Mouse (Mus musculus): ENCODE measurements around the gene Gnai3. TPM values are rescaled to one million over a fixed set of nuclear protein-coding genes. Genes with fewer than 3 reads are reported as not detected.

The Gnai3 gene
- 100 to 1,000 TPM; 166 to 167 TPM for polyA plus RNA-seq (2017; shearing (Covaris generic))

DNA sequence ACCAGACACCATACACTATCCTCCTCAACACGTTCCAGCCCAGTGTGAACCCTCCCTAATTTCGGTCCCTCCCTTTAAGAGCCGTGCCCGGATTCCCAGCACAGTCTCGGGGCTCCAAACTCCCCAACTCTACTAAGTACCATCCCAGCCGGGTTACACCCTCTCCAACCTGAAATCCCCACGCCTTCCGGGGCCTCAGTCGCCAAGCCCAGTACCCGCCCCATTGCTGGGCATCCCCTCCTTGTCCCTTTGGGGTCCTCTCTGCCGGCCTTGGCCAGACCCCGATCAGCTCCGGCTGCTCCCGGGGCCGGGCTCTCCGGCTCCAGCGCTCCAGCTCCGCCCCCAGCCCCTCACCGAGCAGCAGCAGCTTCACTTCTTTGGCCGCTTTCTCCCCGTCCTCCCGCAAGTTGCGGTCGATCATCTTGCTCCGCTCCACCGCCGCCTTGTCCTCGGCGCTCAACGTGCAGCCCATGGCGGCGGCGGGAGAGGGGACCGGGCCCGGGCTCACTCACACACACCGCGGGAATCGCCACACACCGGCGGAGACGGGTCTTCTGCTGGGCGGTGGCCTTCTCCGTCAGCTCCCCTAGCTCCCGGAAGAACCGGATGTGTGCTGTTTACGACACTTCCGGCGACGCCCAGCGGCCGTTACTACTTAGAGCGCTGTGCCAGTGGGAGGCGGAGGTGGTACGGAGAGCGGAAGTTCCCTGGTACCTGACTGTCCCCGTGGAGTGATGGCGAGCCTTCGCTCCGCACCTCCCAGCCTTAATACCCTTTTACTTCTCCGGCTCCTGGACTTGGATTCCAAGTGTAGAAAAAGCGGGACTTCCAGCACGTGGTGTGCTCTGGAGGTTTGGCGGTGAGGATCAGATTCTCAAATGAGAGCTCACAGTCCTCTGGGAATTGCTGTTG, at the start of gene Gnai3:
TSS of gene Gnai3 (minus strand) at position 613 of the 912 bp plus-strand sequence.

DNA sequence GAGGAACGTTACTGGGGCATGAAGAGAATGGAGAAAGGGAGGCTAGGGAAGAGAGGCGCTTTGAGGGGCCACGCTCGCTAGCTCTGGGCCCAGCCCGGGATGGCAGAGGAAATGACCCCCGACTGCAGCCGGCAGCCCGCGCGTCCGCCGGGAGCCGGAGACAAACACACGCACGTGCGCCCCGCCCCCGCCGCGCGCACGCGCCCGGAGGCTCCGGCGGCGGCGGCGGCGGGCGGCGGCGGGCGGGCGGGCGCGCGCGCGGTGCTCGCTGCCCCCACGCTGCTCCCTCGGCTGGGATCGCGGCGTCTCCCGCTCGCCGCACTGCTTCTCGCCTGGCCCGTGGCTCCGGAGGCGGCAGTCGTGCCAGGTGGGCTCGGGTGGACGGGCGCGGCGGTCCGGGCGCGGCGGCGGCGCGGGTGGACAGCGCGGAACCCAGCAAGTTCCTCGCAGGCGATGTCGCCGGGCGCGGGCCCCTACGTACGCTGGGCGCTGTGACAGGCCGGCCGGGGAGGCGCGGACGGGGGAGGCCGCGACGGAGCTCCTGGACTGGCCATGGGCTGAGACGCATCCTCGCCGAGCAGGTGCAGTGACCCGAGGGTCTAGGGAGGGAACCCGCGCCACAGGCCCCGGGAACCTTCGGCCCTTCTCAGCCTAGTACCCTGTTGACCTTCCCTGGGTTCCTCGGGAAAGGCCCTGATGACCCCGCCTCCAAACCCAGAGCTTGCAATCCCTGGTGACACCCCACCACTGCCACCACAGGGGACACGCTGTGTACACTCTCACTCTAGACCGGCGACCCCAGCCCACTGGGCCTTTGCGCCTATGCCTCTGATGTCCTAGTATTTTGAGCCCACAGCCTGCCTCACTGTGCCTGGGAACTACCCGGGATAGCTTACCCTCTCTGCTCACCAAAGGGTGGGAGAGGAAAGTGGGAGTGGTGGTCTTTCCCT, 40.4 kb upstream of the Gnai3 start, which contains the start of gene Amigo1:
TSS of gene Amigo1 (plus strand) at position 238 of the 950 bp plus-strand sequence.

DNA sequence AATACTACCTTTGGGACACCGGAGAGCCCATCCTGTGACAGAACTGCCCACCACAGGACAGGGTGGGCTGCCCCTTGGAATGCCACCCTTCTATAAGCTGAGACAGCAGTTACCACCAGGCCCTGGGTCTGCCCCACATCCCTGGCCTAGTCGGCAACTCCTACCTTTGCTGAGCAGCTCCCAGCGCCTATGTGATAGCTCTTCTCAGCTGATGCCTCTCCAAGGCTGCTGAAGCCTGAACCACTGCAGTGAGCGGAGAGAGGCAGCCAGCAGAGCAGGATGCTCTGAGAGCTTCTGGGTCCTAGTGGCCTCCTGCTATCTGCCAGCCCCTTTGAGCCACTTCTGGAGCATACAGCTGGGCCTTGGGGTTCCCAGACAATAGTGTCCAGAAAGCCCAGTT, 8.7 kb upstream of the Gnai3 start, which contains the start of gene Gpr61:
TSS of gene Gpr61 (minus strand) at position 227 of the 400 bp plus-strand sequence.

DNA sequence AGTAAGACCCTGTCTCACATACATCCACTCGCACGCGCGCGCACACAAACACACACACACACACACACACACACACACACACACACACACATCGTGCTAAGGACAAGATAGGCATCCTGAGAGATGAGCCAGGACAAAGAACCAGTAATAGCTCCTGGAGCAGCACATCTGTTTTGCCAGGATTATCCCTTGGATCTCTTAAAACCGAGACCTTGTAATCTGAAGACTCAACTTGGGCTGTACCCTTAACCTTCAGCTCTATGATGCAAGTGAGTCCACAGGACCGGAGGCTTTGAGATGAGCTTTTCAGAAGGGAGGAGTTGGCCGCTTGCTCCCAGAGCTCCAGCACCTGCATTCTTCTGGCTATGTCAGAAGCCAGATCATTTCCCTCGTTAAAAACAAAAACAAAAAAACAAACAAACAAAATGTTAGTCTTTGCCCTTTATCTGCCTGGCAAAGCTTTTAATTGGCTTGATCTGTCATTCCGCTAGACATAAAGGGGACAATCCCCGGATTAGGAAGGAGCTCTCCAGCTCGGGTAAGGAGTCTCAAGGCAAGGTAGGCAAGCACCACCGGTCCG, 53.3 kb downstream of the Gnai3 start, which contains the start of gene Gnat2:
TSS of gene Gnat2 (plus strand) at position 254 of the 580 bp plus-strand sequence.

DNA sequence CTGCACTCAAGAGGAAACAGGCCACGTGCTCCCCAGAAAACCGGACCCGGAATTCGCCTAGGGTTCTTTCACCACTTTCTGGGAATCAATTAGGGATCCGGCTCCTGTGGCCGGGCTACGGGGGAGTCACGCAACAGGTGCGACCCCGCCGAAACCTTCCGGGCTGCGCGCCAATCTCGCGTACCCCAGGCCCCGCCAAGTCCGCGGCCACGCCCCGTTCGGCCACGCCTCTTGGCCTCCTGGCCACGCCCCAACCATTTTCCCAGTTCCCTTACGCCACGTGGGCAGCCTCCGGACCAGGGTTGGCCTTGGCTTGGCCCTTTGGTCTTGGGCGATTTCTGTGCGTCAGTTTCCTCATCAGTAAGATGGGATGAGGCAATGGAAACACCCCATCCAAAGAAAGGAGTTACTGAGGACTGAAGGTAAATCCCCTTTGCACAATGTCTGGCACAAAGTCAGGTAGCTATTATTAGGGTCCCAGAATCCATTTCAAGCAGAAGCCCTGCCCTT, 59.4 kb downstream of the Gnai3 start, which contains the start of gene Ampd2:
TSS of gene Ampd2 (minus strand) at position 182 of the 510 bp plus-strand sequence.

Other genes with a start within 250 kb of the Gnai3 start
- gene Gstm7, start 214.3 kb downstream of the Gnai3 start, polyA plus RNA-seq (2017; shearing (Covaris generic)) = under 1 TPM; 0.33 to 0.62 TPM
- under 1 TPM in 1 of 2 experiments, not detected in 1; 0.26 TPM for gene Gstm6, start 202.4 kb downstream of the Gnai3 start, polyA plus RNA-seq (2017; shearing (Covaris generic))
- gene Gstm3, start 176.9 kb downstream of the Gnai3 start, polyA plus RNA-seq (2017; shearing (Covaris generic)) = not detected
- not detected for gene Gstm2, start 159.7 kb downstream of the Gnai3 start, polyA plus RNA-seq (2017; shearing (Covaris generic))
- gene Gstm1, start 128.2 kb downstream of the Gnai3 start, polyA plus RNA-seq (2017; shearing (Covaris generic)) = 1 to 10 TPM; 2.9 to 3.6 TPM
- 1 to 10 TPM; 7.1 to 8.8 TPM for gene Gstm4, start 101.3 kb downstream of the Gnai3 start, polyA plus RNA-seq (2017; shearing (Covaris generic))
- gene Ampd2, start 59.5 kb downstream of the Gnai3 start, polyA plus RNA-seq (2017; shearing (Covaris generic)) = 10 to 100 TPM; 25.3 to 34.2 TPM
- not detected for gene Gnat2, start 53.4 kb downstream of the Gnai3 start, polyA plus RNA-seq (2017; shearing (Covaris generic))
- gene Gpr61, start 8.7 kb upstream of the Gnai3 start, polyA plus RNA-seq (2017; shearing (Covaris generic)) = under 1 TPM in 1 of 2 experiments, not detected in 1; 0.15 TPM
- 1 to 10 TPM; 1.4 to 2.0 TPM for gene Amigo1, start 40.2 kb upstream of the Gnai3 start, polyA plus RNA-seq (2017; shearing (Covaris generic))
- gene Cyb561d1, start 55.1 kb upstream of the Gnai3 start, polyA plus RNA-seq (2017; shearing (Covaris generic)) = 10 to 100 TPM; 15.8 to 16.9 TPM
- gene Atxn7l2, start 64.8 kb upstream of the Gnai3 start, polyA plus RNA-seq (2017; shearing (Covaris generic)) = 1 to 10 TPM; 7.7 to 8.3 TPM
- not detected for gene Sypl2, start 80.5 kb upstream of the Gnai3 start, polyA plus RNA-seq (2017; shearing (Covaris generic))
- gene Psma5, start 110.8 kb upstream of the Gnai3 start, polyA plus RNA-seq (2017; shearing (Covaris generic)) = 100 to 1,000 TPM; 169 to 196 TPM
- under 1 TPM; 0.23 to 0.43 TPM for gene Sort1, start 137.9 kb upstream of the Gnai3 start, polyA plus RNA-seq (2017; shearing (Covaris generic))
- not detected for gene Mybphl, start 218.8 kb upstream of the Gnai3 start, polyA plus RNA-seq (2017; shearing (Covaris generic))
- 1 to 10 TPM; 4.3 to 5.7 TPM for gene Psrc1, start 237.7 kb upstream of the Gnai3 start, polyA plus RNA-seq (2017; shearing (Covaris generic))

Data from activated CD4-positive, CD25-positive, alpha-beta regulatory T cell (primary cell).